Mouse (Mus musculus): ENCODE data around the gene Srrm4.

DNA sequence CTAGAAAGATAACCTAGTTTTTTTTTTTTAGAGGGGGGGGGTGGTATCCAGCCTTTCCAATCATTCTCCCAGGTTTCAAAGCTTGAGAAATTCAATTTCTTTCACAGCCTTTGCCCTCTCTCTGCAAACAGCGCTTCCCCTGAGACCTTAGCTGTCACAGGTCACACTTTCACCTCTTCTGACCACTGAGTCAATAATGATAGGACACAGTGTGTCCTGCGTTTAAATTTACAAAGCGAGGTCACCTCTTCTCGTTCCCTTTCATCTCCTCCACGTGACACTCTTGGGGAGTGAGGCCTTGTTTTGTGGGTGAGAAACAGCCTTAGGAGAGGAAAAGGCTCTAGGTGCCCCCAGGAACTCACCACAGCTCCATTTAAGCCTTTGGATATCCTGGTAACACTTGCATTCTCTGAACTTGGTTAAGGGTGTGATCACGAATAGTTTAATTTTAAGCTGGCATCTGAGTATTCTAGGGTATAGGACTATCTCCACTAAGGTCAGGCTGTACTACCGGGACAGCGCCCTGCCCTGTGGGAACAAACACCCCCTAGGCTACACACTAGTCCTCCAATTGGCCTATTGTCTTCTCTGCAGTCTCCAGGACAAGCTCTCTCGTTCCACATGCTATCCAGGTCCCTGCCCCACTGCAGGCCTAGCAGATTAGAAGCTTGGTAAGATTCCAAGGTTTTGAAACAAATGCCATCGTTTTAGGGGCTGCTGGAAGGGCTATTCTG lies 145.8 kb downstream of the Srrm4 start:
- no peak for TF ChIP-seq CTCF (IDR thresholded peaks at IDR 0.05; ENCODE audit: low read depth)
- TF ChIP-seq EP300 (IDR thresholded peaks at IDR 0.05; ENCODE audit: low read depth): no peak

Measured in heart, postnatal 0 days (tissue).